Mouse (Mus musculus) kidney, adult 2 months (tissue): ENCODE measurements around the gene Ptpre.

Experiments used
- CTCF ChIP-seq: fragments of 200-500 bp; conservative IDR thresholded peaks from 2 replicates; pipeline ENCODE4 v1.5.1; 2011; ENCODE audit warnings: low read depth, mild to moderate bottlenecking, control low read depth, low read length, moderate library complexity, mixed read lengths; ENCODE audit not compliant: insufficient read depth, insufficient read length
- POLR2A ChIP-seq: fragments of 200-500 bp; IDR thresholded peaks from one replicate; pipeline ENCODE4 v1.6.1; 2011; ENCODE audit warnings: low read depth, low read length, control low read depth

DNA sequence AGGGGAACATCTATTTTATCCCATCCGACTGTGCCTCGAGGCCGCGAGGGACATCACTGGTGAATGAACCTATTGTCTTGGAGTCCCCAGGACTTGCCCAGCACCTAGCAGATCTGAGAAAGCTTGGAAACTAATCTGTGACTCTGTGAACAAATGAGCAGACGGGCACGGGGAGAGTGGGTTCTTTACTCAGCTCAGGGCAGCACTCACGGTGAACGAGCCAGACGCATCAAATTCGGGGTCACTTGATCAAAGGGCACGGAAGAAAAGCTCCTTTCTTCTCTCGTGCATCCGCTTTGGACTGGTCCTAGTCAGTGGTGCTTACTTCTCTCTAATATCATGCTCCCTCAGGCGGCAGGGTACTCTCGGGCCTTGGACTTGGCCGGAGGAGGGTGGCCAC, 75.0 kb downstream of the Ptpre start:
- TF ChIP-seq CTCF, result no peak
- TF ChIP-seq POLR2A, result no peak
